Comparison of ENCODE assay signal across 9 mouse cellular contexts in the genomic region with DNA sequence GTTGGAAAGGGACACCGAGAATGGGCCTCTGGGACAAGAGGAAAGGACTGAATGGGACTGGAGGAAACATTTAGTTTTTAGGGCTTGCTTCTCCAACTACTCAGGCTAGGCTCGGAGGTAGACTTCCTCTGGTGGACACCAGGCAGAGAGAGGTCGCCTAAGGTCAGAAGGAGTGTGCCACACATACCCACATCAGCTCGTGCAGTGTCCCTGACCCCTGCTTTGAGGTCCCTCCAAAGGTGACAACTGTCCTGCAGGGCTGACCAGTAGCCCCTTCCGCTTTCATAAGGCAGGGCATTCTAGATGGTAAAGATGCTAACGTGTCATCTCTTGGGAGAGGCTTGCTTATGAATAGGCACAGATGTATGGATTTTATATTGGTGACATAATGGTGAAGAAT. TPM values are rescaled to one million over a fixed set of nuclear protein-coding genes. Genes with fewer than 3 reads are reported as not detected.
DNase-seq lines count a peak whose midpoint lies in the region; ATAC-seq and TF ChIP-seq lines count a peak whose summit lies in the region.
"Had no signal": no experiment of that assay in that cellular context is flagged by ENCODE, and none has a peak within 500 bp of the region (broad histone marks: within the 10 kb centered on the region; RNA-seq: fewer than 3 reads in every experiment).

No protein-coding gene starts in this region.

- no peak for TF ChIP-seq CTCF in gastrocnemius, adult 2 months (IDR thresholded peaks at IDR 0.05)
- no peak for TF ChIP-seq CTCF in CH12.LX (conservative IDR thresholded peaks at IDR 0.05 in 1 of 2, IDR thresholded peaks at IDR 0.05 in 1 of 2; ENCODE audit: low read depth in 2 of 2, low read length in 2 of 2)
- no peak for TF ChIP-seq CTCF in liver, postnatal 0 days (IDR thresholded peaks at IDR 0.05; ENCODE audit: low read depth)

- dilution Hi-C loops in CH12.LX (cut with MboI; ENCODE audit: extremely low pct_ligation_motif_present, extremely low pct_unique_long_range_greater_than_20kb, low sequenced_read_pairs) = no loop called here

- no peak for TF ChIP-seq EP300 in CH12.LX (IDR thresholded peaks at IDR 0.05; ENCODE audit: low read length)
- TF ChIP-seq EP300 in liver, postnatal 0 days (IDR thresholded peaks at IDR 0.05; ENCODE audit: low read depth) = no peak

- in situ Hi-C loops in CH12.LX (cut with MboI; ENCODE audit: low pct_ligation_motif_present, low pct_unique_long_range_greater_than_20kb, low sequenced_read_pairs) = no loop called here

- no peak for TF ChIP-seq RAD21 in CH12.LX (IDR thresholded peaks at IDR 0.05; ENCODE audit: low read depth, low read length)

- H3K4me1 ChIP-seq in CH12.LX (ENCODE audit: control insufficient read depth in 1 of 2, insufficient read depth in 2 of 2) = peaks cover 16 to 29% of the 10 kb centered on the region in 2 experiments
- peaks cover 5% of the 10 kb centered on the region for H3K4me1 ChIP-seq in hindbrain, embryonic 11.5 days (replicated peaks; ENCODE audit: control insufficient read depth, insufficient read depth, low read length)
- peaks cover 30% of the 10 kb centered on the region for H3K4me1 ChIP-seq in liver, postnatal 0 days (ENCODE audit: insufficient read depth)

- WGBS in hindbrain, embryonic 11.5 days = 60% methylated on average over 6 of the region's 6 CpGs
- WGBS in liver, postnatal 0 days (ENCODE audit: insufficient replicate concordance) = 44% methylated on average over 6 of the region's 6 CpGs

- no peaks in the 10 kb centered on the region for H3K27me3 ChIP-seq in CH12.LX (replicated peaks)
- H3K27me3 ChIP-seq in hindbrain, embryonic 11.5 days (ENCODE audit: control insufficient read depth, insufficient read depth, low read length) = no peaks in the 10 kb centered on the region
- no peaks in the 10 kb centered on the region for H3K27me3 ChIP-seq in liver, postnatal 0 days (ENCODE audit: insufficient read depth, low read length)

- H3K36me3 ChIP-seq in CH12.LX (replicated peaks in 1 of 2; ENCODE audit: control insufficient read depth in 1 of 2, insufficient read depth in 1 of 2, low read length in 1 of 2) = peaks cover 0 to 17% of the 10 kb centered on the region in 2 experiments
- 0 out of 2 replicates have a peak, but pooled peaks cover 5% of the 10 kb centered on the region for H3K36me3 ChIP-seq in hindbrain, embryonic 11.5 days (ENCODE audit: control insufficient read depth, insufficient read depth, low read length)
- H3K36me3 ChIP-seq in liver, postnatal 0 days (replicated peaks; ENCODE audit: insufficient read depth, low read length) = peaks cover 8% of the 10 kb centered on the region; the same call in 1 of the 2 replicates

- H3K9ac ChIP-seq in CH12.LX (ENCODE audit: insufficient read depth, low read depth) = peak overlapping the region; percentile 8
- H3K9ac ChIP-seq in hindbrain, embryonic 11.5 days (ENCODE audit: low read depth, low read length) = 0 out of 2 replicates have a peak overlapping the region, but pooled peaks have one; percentile 23
- 0 out of 2 replicates have a peak overlapping the region, but pooled peaks have one; percentile 75 for H3K9ac ChIP-seq in liver, postnatal 0 days (replicated peaks)

- H3K79me2 ChIP-seq in CH12.LX (replicated peaks; ENCODE audit: control insufficient read depth, extremely low read depth, insufficient read depth, poor library complexity, severe bottlenecking) = no peaks in the 10 kb centered on the region

- ATAC-seq in hindbrain, embryonic 11.5 days (ENCODE audit: low FRiP score) = peak; percentile 6; the same call in 1 of the 2 replicates
- ATAC-seq in liver, postnatal 0 days = 0 out of 2 replicates have a peak, but pooled peaks have one; percentile 0

- intact Hi-C loops in gastrocnemius, adult 2 months (cut with DNase I) = loop anchor here (2.0 to 5.0 kb wide), 2 partner anchors 71 to 118 kb away; no protein-coding TSS in a partner anchor

- TF ChIP-seq POLR2A in CH12.LX (IDR thresholded peaks at IDR 0.05; ENCODE audit: low read depth, low read length) = no peak

- H3K9me3 ChIP-seq in CH12.LX (replicated peaks; ENCODE audit: low read length) = no peaks in the 10 kb centered on the region
- no peaks in the 10 kb centered on the region for H3K9me3 ChIP-seq in hindbrain, embryonic 11.5 days (ENCODE audit: control insufficient read depth, low read length)
- no peaks in the 10 kb centered on the region for H3K9me3 ChIP-seq in liver, postnatal 0 days (ENCODE audit: low read length)

- no peak for DNase-seq in gastrocnemius, adult 2 months
- DNase-seq in gastrocnemius, postnatal 10 days = no peak
- no peak for DNase-seq in CH12.LX (ENCODE audit: extremely low read depth)
- DNase-seq in hindbrain, embryonic 11.5 days (ENCODE audit: low spot score) = no peak
- DNase-seq in liver, postnatal 0 days = no peak
- no peak for DNase-seq in cerebellum, adult 18-20 months
- DNase-seq in frontal cortex, postnatal 36 days (ENCODE audit: low spot score in 2 of 2) = no peak
- no peak for DNase-seq in spleen, postnatal 10 days (ENCODE audit: low spot score in 2 of 2)

- H3K4me3 ChIP-seq in gastrocnemius, adult 2 months = peak overlapping the region; percentile 85; the same call in 1 of the 2 replicates
- H3K4me3 ChIP-seq in CH12.LX (replicated peaks in 1 of 3; ENCODE audit: low read depth in 2 of 3, low read length in 2 of 3, poor library complexity in 1 of 3) = peak overlapping the region in 2 of 3 experiments; percentile 6 to 81
- H3K4me3 ChIP-seq in hindbrain, embryonic 11.5 days (ENCODE audit: low read depth, low read length) = no peak overlapping the region
- H3K4me3 ChIP-seq in liver, postnatal 0 days (ENCODE audit: low read depth, low read length) = no peak overlapping the region

- peak overlapping the region; percentile 93 for H3K27ac ChIP-seq in gastrocnemius, adult 2 months
- no peak overlapping the region for H3K27ac ChIP-seq in CH12.LX (ENCODE audit: insufficient read depth, low read depth)
- H3K27ac ChIP-seq in hindbrain, embryonic 11.5 days (ENCODE audit: low read depth, low read length) = no peak overlapping the region
- H3K27ac ChIP-seq in liver, postnatal 0 days (ENCODE audit: low read depth) = no peak overlapping the region

- peak overlapping the region; percentile 8; the same call in 1 of the 2 replicates for H3K4me2 ChIP-seq in CH12.LX (ENCODE audit: insufficient read depth, low read depth, poor library complexity, severe bottlenecking)
- H3K4me2 ChIP-seq in hindbrain, embryonic 11.5 days (replicated peaks; ENCODE audit: low read depth, low read length) = no peak overlapping the region
- H3K4me2 ChIP-seq in liver, postnatal 0 days (ENCODE audit: low read depth, low read length) = peak overlapping the region; percentile 99

TF ChIP-seq in CH12.LX, 34 proteins besides CTCF, POLR2A, EP300 and RAD21:
- no peak for TF ChIP-seq SIN3A (IDR thresholded peaks at IDR 0.05; ENCODE audit: low read length)
- TF ChIP-seq ZNF384 (IDR thresholded peaks at IDR 0.05; ENCODE audit: low read depth, low read length) = no peak
- no peak for TF ChIP-seq USF2 (conservative IDR thresholded peaks at IDR 0.05; ENCODE audit: low read depth, low read length)
- TF ChIP-seq JUND (conservative IDR thresholded peaks at IDR 0.05; ENCODE audit: low read depth, low read length) = no peak
- TF ChIP-seq ETS1 (conservative IDR thresholded peaks at IDR 0.05; ENCODE audit: low read depth, low read length) = no peak
- TF ChIP-seq MAX (IDR thresholded peaks at IDR 0.05; ENCODE audit: low read length) = no peak
- TF ChIP-seq SMC3 (IDR thresholded peaks at IDR 0.05; ENCODE audit: low read depth, low read length) = no peak
- TF ChIP-seq ELF1 (IDR thresholded peaks at IDR 0.05; ENCODE audit: low read depth, low read length) = no peak
- TF ChIP-seq HCFC1 (IDR thresholded peaks at IDR 0.05; ENCODE audit: low read depth, low read length) = no peak
- TF ChIP-seq IRF4 (IDR thresholded peaks at IDR 0.05; ENCODE audit: low read depth, low read length) = no peak
- no peak for TF ChIP-seq JUN (IDR thresholded peaks at IDR 0.05; ENCODE audit: insufficient read depth, low read depth, low read length)
- no peak for TF ChIP-seq ZKSCAN1 (IDR thresholded peaks at IDR 0.05; ENCODE audit: borderline replicate concordance, low read depth, low read length)
- no peak for TF ChIP-seq USF1 (IDR thresholded peaks at IDR 0.05; ENCODE audit: low read depth, low read length)
- no peak for TF ChIP-seq POLR2AphosphoS2 (IDR thresholded peaks at IDR 0.05; ENCODE audit: low read depth, low read length)

RNA-seq across cellular contexts. Expression of gene Tex22, which starts 1.2 kb away (rescaled TPM):
- not detected for total RNA-seq in gastrocnemius, adult 2 months (2021)
- total RNA-seq in gastrocnemius, postnatal 10 days (2021) = under 1 TPM in 1 of 2 experiments, not detected in 1; 0.20 TPM
- total RNA-seq in CH12.LX (2012; rRNA removed) = 0.21 and 0.55 TPM in 2 replicates
- not detected in 2 replicates for total RNA-seq in CH12.LX (2014; rRNA removed)
- polyA plus RNA-seq in CH12.LX (2012; ENCODE audit: insufficient read length, low read depth) = not detected in 2 replicates
- polyA plus RNA-seq in hindbrain, embryonic 11.5 days (2014; fragmentation: Nextera tagmentation; extraction: Ambion mirVana) = 0.26 TPM in 1 of 2 replicates, not detected in the other
- not detected in 2 replicates for polyA plus RNA-seq in liver, postnatal 0 days (2015; fragmentation: Nextera tagmentation; extraction: Ambion mirVana)
- total RNA-seq: common myeloid progenitor, adult 5-6 weeks had no signal

RNA-seq across cellular contexts. Expression of gene Mta1, which starts 22.6 kb away (rescaled TPM):
- total RNA-seq in gastrocnemius, adult 2 months (2021) = 10 to 100 TPM; 36.2 to 41.5 TPM
- total RNA-seq in gastrocnemius, postnatal 10 days (2021) = 10 to 100 TPM; 46.0 to 52.0 TPM
- total RNA-seq in CH12.LX (2012; rRNA removed) (29.5 and 39.4 TPM in 2 replicates), CH12.LX (2014; rRNA removed) (11.5 and 12.7 TPM in 2 replicates)
- polyA plus RNA-seq in CH12.LX (2012; ENCODE audit: insufficient read length, low read depth) = 68.6 and 76.7 TPM in 2 replicates
- polyA plus RNA-seq in hindbrain, embryonic 11.5 days (2014; fragmentation: Nextera tagmentation; extraction: Ambion mirVana) = 17.2 and 19.4 TPM in 2 replicates
- 3.6 and 3.9 TPM in 2 replicates for polyA plus RNA-seq in liver, postnatal 0 days (2015; fragmentation: Nextera tagmentation; extraction: Ambion mirVana)

Comparison
In these comparisons a context has a peak if more than half of its experiments do, and no peak if none do; other contexts are left out.
1. H3K4me3 ChIP-seq: peak in gastrocnemius, adult 2 months (single experiment) and CH12.LX (2 of 3); none in hindbrain, embryonic 11.5 days (single experiment) and liver, postnatal 0 days (single experiment).
2. H3K9ac ChIP-seq: peak in every context shown above with its lines; median percentile 75 in liver, postnatal 0 days; 23 in hindbrain, embryonic 11.5 days; 8 in CH12.LX.